Mouse (Mus musculus) bone marrow, adult 2 months (tissue): Measurements from ENCODE around the gene H2al1c.
"Not testable (repeated sequence)": the region's sequence is repeated elsewhere in the genome, so short reads cannot be mapped to it uniquely, and the experiment has no call there.

Source experiments
- CTCF ChIP-seq: fragments of 200-500 bp; IDR thresholded peaks from 2 replicates; pipeline ENCODE4 v1.5.1; 2011; ENCODE audit warnings: low read length, control low read depth; ENCODE audit not compliant: control insufficient read depth, insufficient read depth
- POLR2A ChIP-seq: fragments of 200-500 bp; IDR thresholded peaks from 2 replicates; pipeline ENCODE4 v1.6.1; 2011; ENCODE audit warnings: low read depth, mild to moderate bottlenecking, control low read depth, low read length, borderline replicate concordance; ENCODE audit not compliant: control insufficient read depth

- not testable (repeated sequence) for TF ChIP-seq POLR2A, CTCF
These were observed 6.5 kb upstream of the H2al1c start, which contains the start of gene H2al1a for GRCm38 (mm10) chrX:11298957-11299356.
